Mouse (Mus musculus): ENCODE measurements around the gene Ccdc146.

DNA sequence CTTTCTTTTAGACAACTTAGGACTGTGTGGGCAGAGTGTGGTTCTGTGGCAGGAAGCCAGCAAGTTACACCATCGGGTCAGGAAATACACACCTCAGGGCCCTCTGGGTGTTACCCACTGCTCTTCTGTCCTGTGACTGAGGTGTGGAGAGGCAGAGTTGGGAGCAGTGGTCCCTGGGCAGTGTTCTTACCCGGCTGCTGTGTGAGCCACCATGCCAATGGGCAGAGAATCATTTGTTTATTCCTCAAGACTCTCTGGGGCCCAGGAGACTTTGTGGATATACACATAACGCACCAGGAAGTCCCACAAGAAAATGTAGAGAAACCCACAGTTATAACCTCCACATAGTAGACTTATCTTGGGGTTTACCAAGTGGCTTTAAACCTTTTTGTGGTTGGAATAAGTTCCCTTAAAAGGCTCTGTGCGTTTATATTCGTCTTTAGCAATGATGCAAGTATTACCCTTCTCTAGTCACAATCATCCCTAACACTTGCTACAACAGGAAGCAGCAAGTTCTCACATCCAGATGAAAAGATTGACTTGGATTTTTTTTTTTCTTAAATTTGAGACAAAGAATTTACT is 168.8 kb downstream of the Ccdc146 start:
- TF ChIP-seq POLR2A (IDR thresholded peaks at IDR 0.05; ENCODE audit: low read depth, low read length): no peak
- no peak for TF ChIP-seq CTCF (IDR thresholded peaks at IDR 0.05; ENCODE audit: extremely low read depth, insufficient read length, insufficient replicate concordance, low read depth, low read length)
